Mouse (Mus musculus) heart, embryonic 13.5 days (tissue): ENCODE results near the gene Rbbp9. TPM values are rescaled to one million over a fixed set of nuclear protein-coding genes. Genes with fewer than 3 reads are reported as not detected.
"Not testable (repeated sequence)": the region's sequence is repeated elsewhere in the genome, so short reads cannot be mapped to it uniquely, and the experiment has no call there.

Experiments
- ATAC-seq: fragments of 200-750 bp; cut with Nextera tagmentation; 2 replicates; pipeline ENCODE4 v1.8.0; 2017; ENCODE audit warnings: moderate TSS enrichment; ENCODE audit not compliant: insufficient number of reproducible peaks, low FRiP score, low TSS enrichment; ENCODE audit errors: extremely low read depth
- H3K27ac ChIP-seq: fragments of 300-500 bp; sonication (generic); replicated peaks from 2 replicates; pipeline ENCODE4 v1.5.1; 2015; ENCODE audit warnings: moderate library complexity, mild to moderate bottlenecking, inconsistent platforms
- H3K27me3 ChIP-seq: fragments of 300-500 bp; sonication (generic); replicated peaks from 2 replicates; pipeline ENCODE4 v1.6.1; 2015; ENCODE audit warnings: mild to moderate bottlenecking, inconsistent platforms
- H3K36me3 ChIP-seq: fragments of 300-500 bp; sonication (generic); 2 replicates; pipeline ENCODE4 v1.6.1; 2015; ENCODE audit warnings: mild to moderate bottlenecking, inconsistent platforms
- H3K4me1 ChIP-seq: fragments of 300-500 bp; sonication (generic); 2 replicates; pipeline ENCODE4 v1.6.1; 2015; ENCODE audit warnings: inconsistent platforms
- H3K4me2 ChIP-seq: fragments of 300-500 bp; sonication (generic); 2 replicates; pipeline ENCODE4 v1.6.1; 2015; ENCODE audit warnings: inconsistent platforms, mild to moderate bottlenecking, moderate library complexity
- H3K4me3 ChIP-seq: fragments of 300-500 bp; sonication (generic); 2 replicates; pipeline ENCODE4 v1.5.1; 2015; ENCODE audit warnings: moderate library complexity, mild to moderate bottlenecking, inconsistent platforms
- H3K9ac ChIP-seq: fragments of 300-500 bp; sonication (generic); 2 replicates; pipeline ENCODE4 v1.6.1; 2015; ENCODE audit warnings: inconsistent platforms, mild to moderate bottlenecking, moderate library complexity
- H3K9me3 ChIP-seq: fragments of 300-500 bp; sonication (generic); 2 replicates; pipeline ENCODE4 v1.6.1; 2016; ENCODE audit warnings: inconsistent platforms
- WGBS: fragments of 180-500 bp; shearing (Covaris S2); methylation state at CpG from one replicate; pipeline ENCODE4 v1.1.7; 2015; ENCODE audit warnings: mixed read lengths; 5-methylcytosine and 5-hydroxymethylcytosine counted together
- polyA plus RNA-seq: library from polyadenylated mRNA; unstranded; fragments of >200 nt; fragmentation: Nextera tagmentation; extraction: Ambion mirVana; gene quantifications from 2 replicates; pipeline ENCODE4 v1.2.1, GENCODE M21; 2015

The Rbbp9 gene
- 34.2 and 37.0 TPM in 2 replicates for polyA plus RNA-seq

DNA sequence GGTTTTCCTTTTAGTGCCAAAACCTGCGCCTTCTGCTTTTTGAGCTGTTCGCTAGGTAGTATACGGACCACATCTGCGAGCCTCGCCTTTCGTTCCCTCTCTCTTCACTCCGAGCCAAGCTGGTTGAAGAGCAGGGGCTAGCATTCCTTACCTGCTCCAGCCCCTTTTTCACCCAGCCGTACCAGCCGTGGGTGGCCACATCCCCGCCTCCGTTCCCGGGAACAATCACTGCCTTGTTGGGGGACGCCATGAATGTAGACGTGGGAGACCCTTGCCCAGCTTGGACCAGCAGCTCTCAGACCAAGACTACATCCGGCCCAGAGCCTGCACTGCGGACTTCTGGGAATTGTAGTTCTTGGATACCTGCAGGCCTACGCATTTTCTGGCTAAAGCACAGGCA is at the start of gene Rbbp9:
Gene Rbbp9 (minus strand): TSS at position 341 of the 400 bp plus-strand sequence.
- H3K4me3 ChIP-seq: peak within 1 kb of the TSS; percentile 71
- no peaks in the 10 kb centered on the region for H3K27me3 ChIP-seq
- peak within 1 kb of the TSS; percentile 89 for H3K9ac ChIP-seq
- peak within 1 kb of the TSS; percentile 74 for H3K4me2 ChIP-seq
- peaks cover 9% of the 10 kb centered on the region for H3K4me1 ChIP-seq
- ATAC-seq: peak; percentile 67
- H3K9me3 ChIP-seq: no peaks in the 10 kb centered on the region
- peak within 1 kb of the TSS; percentile 69 for H3K27ac ChIP-seq
- under 1% methylated on average over 17 of the region's 17 CpGs for WGBS
- peaks cover 14% of the 10 kb centered on the region for H3K36me3 ChIP-seq

DNA sequence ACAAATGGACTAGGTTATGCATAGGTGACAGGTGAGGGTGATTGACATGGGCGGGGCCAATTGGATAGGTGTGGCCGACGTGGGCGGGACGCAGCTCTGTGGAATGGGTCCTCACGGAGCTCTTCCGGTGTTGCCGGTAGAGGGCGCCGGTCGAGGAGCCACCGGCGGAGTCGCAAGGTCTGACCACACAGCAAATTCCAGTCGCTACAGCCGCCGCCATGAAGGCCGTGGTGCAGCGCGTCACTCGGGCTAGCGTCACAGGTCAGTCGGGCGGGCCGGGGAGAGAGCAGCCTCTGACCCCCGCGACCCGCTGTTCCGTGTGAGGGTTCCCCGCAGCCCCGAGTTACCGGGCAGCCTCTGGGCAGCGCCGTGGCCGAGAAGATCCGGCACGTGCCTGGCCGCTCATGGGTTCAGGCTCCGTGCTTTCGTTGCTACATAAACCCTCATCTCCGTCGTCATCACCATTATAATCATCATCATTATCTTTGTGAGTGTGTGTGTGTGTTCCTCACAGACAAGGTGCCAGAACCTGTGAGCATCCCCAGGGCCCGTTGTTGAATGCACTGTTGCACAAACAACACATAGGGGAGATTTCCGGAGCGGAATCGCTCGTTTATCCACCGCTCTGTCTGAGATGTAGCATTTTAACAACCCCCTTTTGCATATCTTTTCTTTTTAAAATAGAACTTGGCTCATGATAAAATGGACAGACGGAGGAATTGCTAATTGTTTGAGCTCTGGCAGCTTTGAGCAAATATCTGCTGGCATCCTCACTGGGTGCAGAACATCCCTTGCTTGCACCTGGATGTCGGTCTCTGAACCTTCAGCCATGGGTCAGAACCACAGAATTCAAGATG is 49.4 kb upstream of the Rbbp9 start, which contains the start of gene Dtd1:
Gene Dtd1 (plus strand): TSS at position 67 of the 857 bp plus-strand sequence.
- Histone ChIP-seq H3K27me3 (no peaks in the 10 kb centered on the region), H3K4me3 (peak within 1 kb of the TSS; percentile 80), H3K36me3 (peaks cover 7% of the 10 kb centered on the region; the same call in 1 of the 2 replicates), H3K9me3 (no peaks in the 10 kb centered on the region), H3K4me2 (peak within 1 kb of the TSS; percentile 84), H3K4me1 (peaks cover 9% of the 10 kb centered on the region), H3K9ac (peak within 1 kb of the TSS; percentile 90), H3K27ac (no peak within 1 kb of the TSS)
- ATAC-seq: peak; percentile 83
- WGBS: 1% methylated on average over 50 of the region's 50 CpGs

DNA sequence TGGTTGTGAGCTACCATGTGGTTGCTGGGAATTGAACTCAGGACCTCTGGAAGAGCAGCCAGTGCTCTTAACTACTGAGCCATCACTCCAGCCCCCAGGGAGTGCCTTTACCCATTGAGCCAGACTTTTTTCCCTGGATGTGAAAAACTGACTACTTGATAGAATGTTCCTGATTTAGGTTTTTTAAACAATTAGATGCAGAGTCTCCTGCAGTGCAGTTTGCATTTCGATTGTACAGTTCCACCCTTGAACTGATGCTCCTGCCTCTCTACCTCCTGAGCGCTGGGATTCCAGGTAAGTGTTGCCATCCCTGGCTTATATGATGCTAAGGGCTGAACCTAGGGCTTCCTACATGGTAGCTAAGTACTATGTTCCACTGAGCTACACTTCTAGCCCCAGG is 47.3 kb upstream of the Rbbp9 start:
- Histone ChIP-seq H3K4me2 (no peak overlapping the region), H3K4me3 (no peak overlapping the region), H3K27me3 (no peaks in the 10 kb centered on the region), H3K9ac (no peak overlapping the region), H3K4me1 (peaks cover 14% of the 10 kb centered on the region), H3K36me3 (peaks cover 7% of the 10 kb centered on the region; the same call in 1 of the 2 replicates), H3K27ac (no peak overlapping the region), H3K9me3 (no peaks in the 10 kb centered on the region)
- no peak for ATAC-seq
- 59% methylated on average over 2 of the region's 2 CpGs for WGBS

DNA sequence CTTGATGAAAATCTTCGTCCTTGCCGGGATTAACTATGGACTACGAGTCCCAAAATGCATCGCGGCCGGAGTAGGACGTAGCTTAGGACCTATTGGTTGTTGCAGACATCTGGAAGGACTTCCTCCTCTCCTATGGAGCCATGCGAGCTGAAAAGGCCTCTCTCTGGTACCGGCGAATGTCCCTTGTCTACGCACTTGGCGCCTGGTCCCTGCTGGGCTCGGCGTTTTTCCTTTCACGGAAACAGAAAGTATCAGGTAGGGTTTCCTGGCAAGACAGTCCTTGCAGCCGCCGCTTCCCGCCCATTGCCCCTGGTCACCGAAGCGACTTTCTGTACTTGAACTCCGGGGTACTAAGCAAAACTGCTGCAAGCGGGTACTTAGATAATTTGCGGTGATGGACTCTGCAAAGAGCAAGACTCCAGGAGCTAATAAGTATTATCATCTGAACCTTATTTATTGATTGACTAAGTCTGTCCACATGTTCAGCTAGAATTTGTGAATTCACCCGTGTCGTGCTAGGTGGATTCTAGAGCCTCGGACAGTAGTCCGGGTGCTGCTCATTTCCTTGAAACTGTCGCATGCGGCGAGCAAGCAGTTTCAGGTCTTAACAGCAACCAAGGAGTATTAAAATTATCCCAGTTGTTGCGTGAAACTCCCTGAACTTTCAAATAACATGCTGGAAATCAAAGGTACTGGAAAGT is 43.4 kb upstream of the Rbbp9 start, which contains the start of gene Smim26:
Gene Smim26 (plus strand): TSS at position 104 of the 701 bp plus-strand sequence.
- 1% methylated on average over 31 of the region's 31 CpGs for WGBS
- Histone ChIP-seq H3K4me1 (peaks cover 5% of the 10 kb centered on the region), H3K36me3 (peaks cover 23% of the 10 kb centered on the region), H3K4me2 (peak within 1 kb of the TSS; percentile 80), H3K27ac (peak within 1 kb of the TSS; percentile 26; the same call in 1 of the 2 replicates), H3K9me3 (no peaks in the 10 kb centered on the region), H3K9ac (peak within 1 kb of the TSS; percentile 79), H3K4me3 (peak within 1 kb of the TSS; percentile 62), H3K27me3 (no peaks in the 10 kb centered on the region)
- ATAC-seq: peak; percentile 81; the same call in 1 of the 2 replicates

DNA sequence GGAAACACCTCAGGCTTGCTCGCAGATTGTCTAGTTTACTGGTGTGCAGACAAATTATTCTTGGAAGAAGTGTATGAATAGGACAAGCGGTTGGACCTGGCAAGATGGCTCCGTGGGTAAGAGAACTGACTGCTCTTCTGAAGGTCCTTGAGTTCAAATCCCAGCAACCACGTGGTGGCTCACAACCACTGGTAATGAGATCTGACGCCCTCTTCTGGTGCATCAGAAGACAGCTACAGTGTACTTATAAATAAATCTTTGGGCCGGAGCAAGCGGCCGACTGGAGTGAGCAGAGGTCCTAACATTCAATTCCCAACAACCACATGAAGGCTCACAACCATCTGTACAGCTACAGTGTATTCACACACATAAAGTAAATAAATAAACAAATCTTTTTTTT is 42.4 kb upstream of the Rbbp9 start:
- H3K9me3 ChIP-seq, H3K4me1 ChIP-seq, H3K27ac ChIP-seq, H3K27me3 ChIP-seq, H3K9ac ChIP-seq, H3K4me2 ChIP-seq, ATAC-seq, H3K4me3 ChIP-seq: not testable (repeated sequence)
- 66% methylated on average over 8 of the region's 8 CpGs for WGBS
- H3K36me3 ChIP-seq: peaks cover 34% of the 10 kb centered on the region

DNA sequence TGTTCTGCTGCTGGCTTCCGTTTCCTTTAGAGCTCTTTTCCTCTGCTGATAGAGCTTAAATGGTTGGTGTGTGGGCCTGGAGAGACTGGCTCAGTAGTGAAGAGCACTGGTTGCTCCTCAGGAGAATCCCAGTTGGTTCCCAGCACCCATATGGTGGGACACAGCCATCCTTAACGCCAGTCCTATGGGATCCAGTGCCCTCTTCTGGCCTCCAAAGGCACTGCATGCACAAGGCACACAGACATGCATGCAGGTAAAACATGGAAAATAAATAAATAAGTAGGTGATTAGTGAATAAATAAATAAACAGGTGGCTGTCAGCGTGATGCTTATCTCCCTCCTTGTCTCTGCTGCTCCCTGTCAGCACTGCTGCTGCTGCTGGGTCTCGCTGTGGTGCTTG is 38.1 kb upstream of the Rbbp9 start:
- Histone ChIP-seq H3K9me3 (no peaks in the 10 kb centered on the region), H3K9ac (no peak overlapping the region), H3K4me1 (no peaks in the 10 kb centered on the region; the same call in 1 of the 2 replicates), H3K27me3 (no peaks in the 10 kb centered on the region), H3K4me3 (no peak overlapping the region), H3K4me2 (no peak overlapping the region), H3K27ac (no peak overlapping the region), H3K36me3 (peaks cover 67% of the 10 kb centered on the region)
- 73% methylated on average over 4 of the region's 4 CpGs for WGBS
- no peak for ATAC-seq

DNA sequence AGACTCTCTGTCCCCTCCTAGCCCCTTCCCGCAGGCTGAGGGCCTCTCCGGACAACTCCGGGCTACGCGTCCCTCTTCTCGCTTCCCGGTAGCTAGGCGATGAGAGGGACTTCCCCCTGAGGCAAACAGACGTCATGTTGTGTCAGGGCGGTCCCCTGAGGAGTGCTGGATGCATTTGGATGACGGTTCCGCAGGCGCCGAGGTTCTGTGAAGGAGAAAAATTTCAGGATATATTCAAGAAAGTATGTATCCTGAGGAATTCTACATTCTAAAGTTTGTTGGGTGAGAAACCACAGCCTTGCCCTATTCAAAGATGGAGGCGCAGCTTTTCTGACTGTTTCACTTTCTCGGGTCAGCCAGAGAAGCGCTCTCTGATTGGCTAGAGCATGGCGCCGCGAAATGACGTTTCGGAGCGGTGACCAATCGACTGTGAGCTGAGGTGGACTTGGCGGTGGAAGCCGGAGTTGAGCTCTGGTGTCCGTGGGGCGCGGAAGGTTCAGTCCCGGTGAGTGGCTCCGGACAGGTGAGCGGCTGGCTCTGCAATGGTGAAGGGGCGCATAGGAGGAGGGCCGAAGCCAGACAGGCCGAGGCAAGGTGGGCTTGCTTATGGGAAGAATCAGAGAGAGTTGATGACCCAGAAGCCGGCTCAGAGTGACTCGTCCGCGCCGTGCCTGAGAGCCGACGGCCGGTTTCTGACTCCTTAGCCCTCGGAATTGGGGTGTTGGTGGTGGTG is 5.3 kb upstream of the Rbbp9 start, which contains the start of gene Sec23b:
Gene Sec23b (plus strand): TSS at position 410 of the 733 bp plus-strand sequence.
- Histone ChIP-seq H3K9me3 (no peaks in the 10 kb centered on the region), H3K4me3 (peak within 1 kb of the TSS; percentile 88), H3K27ac (peak within 1 kb of the TSS; percentile 88), H3K4me1 (peaks cover 16% of the 10 kb centered on the region), H3K9ac (peak within 1 kb of the TSS; percentile 92), H3K36me3 (peaks cover 18% of the 10 kb centered on the region), H3K4me2 (peak within 1 kb of the TSS; percentile 81), H3K27me3 (no peaks in the 10 kb centered on the region)
- under 1% methylated on average over 44 of the region's 44 CpGs for WGBS
- peak; percentile 98 for ATAC-seq

DNA sequence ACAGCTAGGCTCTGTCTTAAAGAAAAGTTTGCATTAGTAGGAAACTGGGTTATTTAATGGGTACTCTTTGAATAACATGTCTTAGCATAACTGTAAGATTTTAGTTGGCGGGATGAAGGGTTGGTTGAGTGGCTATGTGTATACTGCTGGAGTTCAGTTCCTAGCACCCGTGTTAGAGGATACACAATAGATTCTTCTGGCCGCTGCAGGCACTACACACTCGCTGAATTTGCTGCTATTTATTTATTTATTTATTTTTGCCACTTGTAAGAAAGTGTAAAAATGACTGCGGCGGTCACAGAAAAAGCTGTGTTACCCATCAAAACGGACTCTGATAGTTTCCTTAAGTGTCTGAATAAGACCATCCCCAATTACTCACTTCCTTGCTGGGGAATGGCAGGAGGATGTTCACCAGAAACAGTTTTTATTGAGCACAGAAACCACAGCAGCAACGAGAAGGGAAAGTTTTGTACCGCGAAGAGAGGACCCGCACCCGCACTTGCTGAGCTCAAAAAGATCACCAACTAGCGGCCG is 4.7 kb upstream of the Rbbp9 start:
- no peak for ATAC-seq

DNA sequence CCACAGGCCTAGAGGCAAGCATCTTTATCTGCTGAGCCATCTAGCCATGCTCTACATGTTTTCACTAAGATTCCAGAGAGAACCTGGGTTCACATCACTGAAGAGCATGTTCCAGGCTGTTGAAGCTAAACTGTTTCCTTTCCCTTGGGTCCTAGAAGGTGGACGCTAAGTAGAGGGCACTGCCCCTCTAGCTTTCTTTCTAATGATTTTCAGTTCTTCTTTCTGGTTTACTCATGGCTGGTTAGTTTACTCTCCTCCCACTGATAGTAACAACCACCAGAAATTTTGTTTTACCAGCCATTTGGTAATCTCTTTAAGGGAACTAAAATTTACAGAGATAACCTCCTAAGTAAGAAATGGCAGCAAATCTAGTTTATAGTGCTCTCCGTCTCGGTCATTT is 3.2 kb upstream of the Rbbp9 start:
- H3K9me3 ChIP-seq: no peaks in the 10 kb centered on the region
- H3K27ac ChIP-seq: no peak overlapping the region
- no peak for ATAC-seq
- no peak overlapping the region for H3K9ac ChIP-seq
- WGBS: 90% methylated on average over 3 of the region's 3 CpGs
- H3K27me3 ChIP-seq: no peaks in the 10 kb centered on the region
- H3K4me3 ChIP-seq: no peak overlapping the region
- H3K4me2 ChIP-seq: no peak overlapping the region
- H3K4me1 ChIP-seq: peaks cover 20% of the 10 kb centered on the region
- no peaks in the 10 kb centered on the region; the same call in 1 of the 2 replicates for H3K36me3 ChIP-seq

More for the DNA sequence above, 4.7 kb upstream of the Rbbp9 start:
- no peaks in the 10 kb centered on the region for H3K9me3 ChIP-seq
- H3K36me3 ChIP-seq: peaks cover 14% of the 10 kb centered on the region
- peaks cover 16% of the 10 kb centered on the region for H3K4me1 ChIP-seq
- H3K27me3 ChIP-seq: no peaks in the 10 kb centered on the region
- H3K4me3 ChIP-seq: peak overlapping the region; percentile 88
- H3K4me2 ChIP-seq: peak overlapping the region; percentile 81
- WGBS: 3% methylated on average over 14 of the region's 14 CpGs
- H3K9ac ChIP-seq: peak overlapping the region; percentile 87
- H3K27ac ChIP-seq: peak overlapping the region; percentile 88

DNA sequence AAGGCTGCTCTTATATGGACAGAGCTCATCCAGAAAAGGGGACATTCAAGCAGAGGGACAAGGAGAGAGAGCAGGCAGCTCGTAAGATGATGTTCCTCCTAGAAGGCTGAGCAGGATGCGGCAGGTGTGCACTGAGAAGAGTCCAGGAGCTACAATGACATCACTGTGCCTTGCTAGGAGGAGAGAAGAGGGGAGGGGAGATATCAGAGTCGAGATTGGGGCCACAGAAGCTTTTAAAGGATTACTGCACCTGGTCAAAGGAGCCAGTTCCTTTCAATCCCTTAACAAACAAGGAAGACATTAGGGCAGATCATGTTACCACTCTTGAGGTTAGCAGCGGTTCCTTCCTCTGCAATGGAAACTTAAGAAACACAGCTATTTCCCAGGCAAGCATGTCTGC is 3.1 kb downstream of the Rbbp9 start:
- Histone ChIP-seq H3K9me3 (no peaks in the 10 kb centered on the region), H3K36me3 (peaks cover 38% of the 10 kb centered on the region), H3K27me3 (no peaks in the 10 kb centered on the region), H3K27ac (no peak overlapping the region), H3K4me3 (no peak overlapping the region), H3K4me1 (peaks cover 18% of the 10 kb centered on the region), H3K9ac (no peak overlapping the region), H3K4me2 (no peak overlapping the region)
- 74% methylated on average over 4 of the region's 4 CpGs for WGBS
- no peak for ATAC-seq
